Mouse (Mus musculus): Measurements from ENCODE around the gene 9930022D16Rik. TPM values are rescaled to one million over a fixed set of nuclear protein-coding genes. Genes with fewer than 3 reads are reported as not detected.

Gene 9930022D16Rik
- polyA plus RNA-seq, 1 experiment from 2014 or later: not detected

- H3K4me1 ChIP-seq (replicated peaks): peaks cover under 1% of the 10 kb centered on the region; the same call in 1 of the 2 replicates
- 49% methylated on average over 13 of the region's 13 CpGs for WGBS
- no peak overlapping the region for H3K9ac ChIP-seq (replicated peaks)
- no peak overlapping the region for H3K27ac ChIP-seq
- H3K9me3 ChIP-seq: no peaks in the 10 kb centered on the region
- H3K4me3 ChIP-seq (replicated peaks): no peak overlapping the region
- 0 out of 2 replicates have a peak, but pooled peaks cover 3% of the 10 kb centered on the region for H3K27me3 ChIP-seq
- no peaks in the 10 kb centered on the region for H3K36me3 ChIP-seq
- no peak overlapping the region for H3K4me2 ChIP-seq
- ATAC-seq (ENCODE audit: insufficient number of reproducible peaks, insufficient read depth, low FRiP score, low TSS enrichment, low read depth): 0 out of 2 replicates have a peak, but pooled peaks have one; percentile 50
Observed at GRCm38 (mm10) chr11:109445438-109446035, 31.8 kb downstream of the 9930022D16Rik start.

DNA sequence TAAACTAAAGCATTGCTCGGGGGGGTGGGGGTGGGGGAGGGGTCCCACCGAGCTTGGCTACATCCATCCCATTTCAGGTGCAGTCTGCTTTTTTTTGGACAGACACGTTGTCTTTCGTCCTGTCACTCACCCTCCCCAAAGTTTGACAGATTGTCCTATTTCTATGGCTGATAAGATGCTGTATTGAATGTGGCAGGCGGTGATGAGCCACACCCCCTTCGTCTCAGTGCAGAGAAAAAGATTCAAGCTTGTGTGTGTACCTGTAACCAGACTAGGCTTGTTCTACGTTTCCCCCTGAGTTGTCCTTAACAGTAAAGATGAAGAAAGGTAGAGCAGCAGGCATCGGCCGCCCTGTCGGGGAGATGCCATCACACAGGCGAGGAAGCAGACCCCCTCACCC, 37.5 kb downstream of the 9930022D16Rik start:
- Histone ChIP-seq H3K9ac (replicated peaks) (no peak overlapping the region), H3K4me1 (replicated peaks) (no peaks in the 10 kb centered on the region), H3K9me3 (no peaks in the 10 kb centered on the region), H3K27ac (no peak overlapping the region), H3K4me2 (no peak overlapping the region), H3K27me3 (no peaks in the 10 kb centered on the region), H3K36me3 (no peaks in the 10 kb centered on the region), H3K4me3 (replicated peaks) (no peak overlapping the region)
- no peak for ATAC-seq (ENCODE audit: insufficient number of reproducible peaks, insufficient read depth, low FRiP score, low TSS enrichment, low read depth)
- 87% methylated on average over 11 of the region's 11 CpGs for WGBS

DNA sequence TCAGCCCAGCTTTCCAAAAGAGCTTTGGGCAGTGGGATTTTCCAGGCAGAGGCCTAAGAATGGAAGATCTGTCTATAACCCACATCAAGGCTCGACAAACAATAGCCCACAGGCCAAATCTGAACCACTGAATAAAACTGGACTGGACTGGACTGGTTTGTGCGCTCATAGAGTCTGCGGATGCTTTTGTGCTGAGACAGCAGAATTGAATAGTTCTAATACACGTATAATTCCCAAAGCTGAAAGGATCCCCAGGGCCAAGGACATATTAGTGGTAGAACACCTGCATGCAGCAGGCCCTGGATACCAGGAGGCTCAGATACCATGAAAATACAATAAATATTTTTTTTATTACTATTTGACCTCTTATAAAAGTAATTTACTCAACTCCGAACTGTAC, 42.5 kb downstream of the 9930022D16Rik start:
- ATAC-seq (ENCODE audit: insufficient number of reproducible peaks, insufficient read depth, low FRiP score, low TSS enrichment, low read depth): no peak
- 89% methylated on average over 5 of the region's 5 CpGs for WGBS
- no peak overlapping the region for H3K4me2 ChIP-seq
- no peaks in the 10 kb centered on the region for H3K27me3 ChIP-seq
- no peak overlapping the region for H3K4me3 ChIP-seq (replicated peaks)
- no peak overlapping the region for H3K27ac ChIP-seq
- no peaks in the 10 kb centered on the region for H3K9me3 ChIP-seq
- H3K4me1 ChIP-seq (replicated peaks): no peaks in the 10 kb centered on the region
- H3K9ac ChIP-seq (replicated peaks): no peak overlapping the region
- no peaks in the 10 kb centered on the region for H3K36me3 ChIP-seq

GRCm38 (mm10) chr11:109458165-109458564, 44.4 kb downstream of the 9930022D16Rik start:
- H3K27ac ChIP-seq: no peak overlapping the region
- no peak overlapping the region for H3K9ac ChIP-seq (replicated peaks)
- ATAC-seq (ENCODE audit: insufficient number of reproducible peaks, insufficient read depth, low FRiP score, low TSS enrichment, low read depth): no peak
- 96% methylated on average over 11 of the region's 11 CpGs for WGBS
- H3K4me3 ChIP-seq (replicated peaks): no peak overlapping the region
- no peaks in the 10 kb centered on the region; the same call in 1 of the 2 replicates for H3K36me3 ChIP-seq
- H3K4me1 ChIP-seq (replicated peaks): no peaks in the 10 kb centered on the region
- H3K4me2 ChIP-seq: no peak overlapping the region
- H3K9me3 ChIP-seq: no peaks in the 10 kb centered on the region
- H3K27me3 ChIP-seq: no peaks in the 10 kb centered on the region

- H3K27ac ChIP-seq: no peak overlapping the region
- 86% methylated on average over 5 of the region's 5 CpGs for WGBS
- no peak overlapping the region for H3K9ac ChIP-seq (replicated peaks)
- H3K27me3 ChIP-seq: no peaks in the 10 kb centered on the region
- H3K4me1 ChIP-seq (replicated peaks): no peaks in the 10 kb centered on the region
- H3K36me3 ChIP-seq: no peaks in the 10 kb centered on the region; the same call in 1 of the 2 replicates
- no peaks in the 10 kb centered on the region for H3K9me3 ChIP-seq
- no peak overlapping the region for H3K4me2 ChIP-seq
- no peak for ATAC-seq (ENCODE audit: insufficient number of reproducible peaks, insufficient read depth, low FRiP score, low TSS enrichment, low read depth)
- H3K4me3 ChIP-seq (replicated peaks): no peak overlapping the region
Observed at GRCm38 (mm10) chr11:109460586-109460985, 46.9 kb downstream of the 9930022D16Rik start.

GRCm38 (mm10) chr11:109465068-109465467, 51.4 kb downstream of the 9930022D16Rik start:
- 89% methylated on average over 4 of the region's 4 CpGs for WGBS
- Histone ChIP-seq H3K4me3 (replicated peaks) (no peak overlapping the region), H3K27me3 (0 out of 2 replicates have a peak, but pooled peaks cover under 1% of the 10 kb centered on the region), H3K4me1 (replicated peaks) (no peaks in the 10 kb centered on the region), H3K36me3 (no peaks in the 10 kb centered on the region; the same call in 1 of the 2 replicates), H3K9me3 (no peaks in the 10 kb centered on the region), H3K4me2 (no peak overlapping the region), H3K9ac (replicated peaks) (no peak overlapping the region), H3K27ac (no peak overlapping the region)
- no peak for ATAC-seq (ENCODE audit: insufficient number of reproducible peaks, insufficient read depth, low FRiP score, low TSS enrichment, low read depth)

GRCm38 (mm10) chr11:109466987-109467386, 53.3 kb downstream of the 9930022D16Rik start:
- Histone ChIP-seq H3K4me1 (replicated peaks) (peaks cover 5% of the 10 kb centered on the region), H3K27me3 (peaks cover 14% of the 10 kb centered on the region), H3K4me2 (no peak overlapping the region), H3K36me3 (no peaks in the 10 kb centered on the region; the same call in 1 of the 2 replicates), H3K9ac (replicated peaks) (no peak overlapping the region), H3K9me3 (no peaks in the 10 kb centered on the region), H3K4me3 (replicated peaks) (no peak overlapping the region), H3K27ac (no peak overlapping the region)
- WGBS: 69% methylated on average over 8 of the region's 8 CpGs
- no peak for ATAC-seq (ENCODE audit: insufficient number of reproducible peaks, insufficient read depth, low FRiP score, low TSS enrichment, low read depth)

- Histone ChIP-seq H3K4me3 (replicated peaks) (no peak overlapping the region), H3K9ac (replicated peaks) (no peak overlapping the region), H3K27me3 (peaks cover 19% of the 10 kb centered on the region), H3K4me1 (replicated peaks) (peaks cover 9% of the 10 kb centered on the region), H3K36me3 (no peaks in the 10 kb centered on the region), H3K4me2 (no peak overlapping the region), H3K9me3 (no peaks in the 10 kb centered on the region), H3K27ac (no peak overlapping the region)
- 90% methylated on average over 5 of the region's 5 CpGs for WGBS
- ATAC-seq (ENCODE audit: insufficient number of reproducible peaks, insufficient read depth, low FRiP score, low TSS enrichment, low read depth): no peak
Observed at GRCm38 (mm10) chr11:109468133-109468532, 54.4 kb downstream of the 9930022D16Rik start.

Small RNAs within 50 kb of the gene (microRNA-seq; reads per million reads assigned to microRNA genes)
- not detected for gene Gm25540

Other genes starting within 250 kb of the 9930022D16Rik start
- 4.1 and 5.7 TPM in 2 replicates for gene Rgs9, start 115.8 kb upstream of the 9930022D16Rik start, polyA plus RNA-seq (2016; fragmentation: Nextera tagmentation; extraction: Ambion mirVana)
- 20.3 and 22.2 TPM in 2 replicates for gene Gna13, start 51.1 kb upstream of the 9930022D16Rik start, polyA plus RNA-seq (2016; fragmentation: Nextera tagmentation; extraction: Ambion mirVana)
- gene Amz2, start 12.0 kb downstream of the 9930022D16Rik start, polyA plus RNA-seq (2016; fragmentation: Nextera tagmentation; extraction: Ambion mirVana): 43.2 and 46.8 TPM in 2 replicates
- 2.8 and 4.3 TPM in 2 replicates for gene Arsg, start 59.5 kb downstream of the 9930022D16Rik start, polyA plus RNA-seq (2016; fragmentation: Nextera tagmentation; extraction: Ambion mirVana)
- 3.5 and 3.6 TPM in 2 replicates for gene Slc16a6, start 59.7 kb downstream of the 9930022D16Rik start, polyA plus RNA-seq (2016; fragmentation: Nextera tagmentation; extraction: Ambion mirVana)
- gene Wipi1, start 198.1 kb downstream of the 9930022D16Rik start, polyA plus RNA-seq (2016; fragmentation: Nextera tagmentation; extraction: Ambion mirVana): 40.6 and 41.0 TPM in 2 replicates
- gene Prkar1a, start 235.5 kb downstream of the 9930022D16Rik start, polyA plus RNA-seq (2016; fragmentation: Nextera tagmentation; extraction: Ambion mirVana): 359 and 372 TPM in 2 replicates